Mouse (Mus musculus) heart, embryonic 10.5 days (tissue): ENCODE results near the gene Krtap4-16. TPM values are rescaled to one million over a fixed set of nuclear protein-coding genes. Genes with fewer than 3 reads are reported as not detected.

Source experiments
- polyA plus RNA-seq: library from polyadenylated mRNA; unstranded; fragments of >200 nt; fragmentation: Nextera tagmentation; extraction: Ambion mirVana; gene quantifications from 2 replicates; pipeline ENCODE4 v1.2.1, GENCODE M21; 2016

Gene Krtap4-16
- polyA plus RNA-seq, 1 experiment from 2014 or later = not detected

Other genes starting within 250 kb of the Krtap4-16 start
- not detected in 2 replicates for gene Gm11938, start 248.3 kb downstream of the Krtap4-16 start, polyA plus RNA-seq
- not detected in 2 replicates for gene Gm11937, start 241.4 kb downstream of the Krtap4-16 start, polyA plus RNA-seq
- not detected in 2 replicates for gene Krtap2-4, start 236.8 kb downstream of the Krtap4-16 start, polyA plus RNA-seq
- not detected in 2 replicates for gene Gm11562, start 231.2 kb downstream of the Krtap4-16 start, polyA plus RNA-seq
- not detected in 2 replicates for gene Krtap4-1, start 223.4 kb downstream of the Krtap4-16 start, polyA plus RNA-seq
- not detected in 2 replicates for gene Krtap4-2, start 216.5 kb downstream of the Krtap4-16 start, polyA plus RNA-seq
- gene Krtap4-7, start 207.5 kb downstream of the Krtap4-16 start, polyA plus RNA-seq = not detected in 2 replicates
- not detected in 2 replicates for gene Gm11555, start 201.4 kb downstream of the Krtap4-16 start, polyA plus RNA-seq
- gene Gm11563, start 192.6 kb downstream of the Krtap4-16 start, polyA plus RNA-seq = not detected in 2 replicates
- gene Krtap4-6, start 185.6 kb downstream of the Krtap4-16 start, polyA plus RNA-seq = not detected in 2 replicates
- gene Gm14190, start 160.9 kb downstream of the Krtap4-16 start, polyA plus RNA-seq = not detected in 2 replicates
- not detected in 2 replicates for gene Gm14180, start 117.3 kb downstream of the Krtap4-16 start, polyA plus RNA-seq
- gene Gm11595, start 78.7 kb downstream of the Krtap4-16 start, polyA plus RNA-seq = not detected in 2 replicates
- gene Krtap4-8, start 70.9 kb downstream of the Krtap4-16 start, polyA plus RNA-seq = not detected in 2 replicates
- not detected in 2 replicates for gene Krtap4-9, start 66.4 kb downstream of the Krtap4-16 start, polyA plus RNA-seq
- not detected in 2 replicates for gene Gm11596, start 58.1 kb downstream of the Krtap4-16 start, polyA plus RNA-seq
- gene Gm11569, start 52.7 kb downstream of the Krtap4-16 start, polyA plus RNA-seq = not detected in 2 replicates
- gene Gm11554, start 47.2 kb downstream of the Krtap4-16 start, polyA plus RNA-seq = not detected in 2 replicates
- gene Krtap4-13, start 41.7 kb downstream of the Krtap4-16 start, polyA plus RNA-seq = not detected in 2 replicates
- gene Gm11564, start 35.9 kb downstream of the Krtap4-16 start, polyA plus RNA-seq = not detected in 2 replicates
- not detected in 2 replicates for gene 2300003K06Rik, start 13.5 kb downstream of the Krtap4-16 start, polyA plus RNA-seq
- not detected in 2 replicates for gene Gm11568, start 6.3 kb upstream of the Krtap4-16 start, polyA plus RNA-seq
- not detected in 2 replicates for gene Gm11559, start 12.9 kb upstream of the Krtap4-16 start, polyA plus RNA-seq
- gene Krtap9-1, start 21.8 kb upstream of the Krtap4-16 start, polyA plus RNA-seq = not detected in 2 replicates
- gene Gm11567, start 27.6 kb upstream of the Krtap4-16 start, polyA plus RNA-seq = not detected in 2 replicates
- not detected in 2 replicates for gene Krtap31-1, start 56.3 kb upstream of the Krtap4-16 start, polyA plus RNA-seq
- not detected in 2 replicates for gene Gm11565, start 63.1 kb upstream of the Krtap4-16 start, polyA plus RNA-seq
- not detected in 2 replicates for gene Krtap31-2, start 84.7 kb upstream of the Krtap4-16 start, polyA plus RNA-seq
- gene Krtap9-5, start 96.9 kb upstream of the Krtap4-16 start, polyA plus RNA-seq = not detected in 2 replicates
- gene Krtap29-1, start 127.4 kb upstream of the Krtap4-16 start, polyA plus RNA-seq = not detected in 2 replicates
- gene Krtap16-1, start 135.0 kb upstream of the Krtap4-16 start, polyA plus RNA-seq = not detected in 2 replicates
- gene Krtap17-1, start 142.4 kb upstream of the Krtap4-16 start, polyA plus RNA-seq = 0.30 TPM in 1 of 2 replicates, not detected in the other
- gene Krt33a, start 164.6 kb upstream of the Krtap4-16 start, polyA plus RNA-seq = not detected in 2 replicates
- gene Krt33b, start 178.3 kb upstream of the Krtap4-16 start, polyA plus RNA-seq = not detected in 2 replicates
- not detected in 2 replicates for gene Krt34, start 189.9 kb upstream of the Krtap4-16 start, polyA plus RNA-seq
- gene Krt31, start 198.9 kb upstream of the Krtap4-16 start, polyA plus RNA-seq = not detected in 2 replicates
- not detected in 2 replicates for gene Krt32, start 236.6 kb upstream of the Krtap4-16 start, polyA plus RNA-seq
- not detected in 2 replicates for gene Krt35, start 244.6 kb upstream of the Krtap4-16 start, polyA plus RNA-seq